Comparison of ENCODE assay signal across 18 mouse cellular contexts in the genomic region with DNA sequence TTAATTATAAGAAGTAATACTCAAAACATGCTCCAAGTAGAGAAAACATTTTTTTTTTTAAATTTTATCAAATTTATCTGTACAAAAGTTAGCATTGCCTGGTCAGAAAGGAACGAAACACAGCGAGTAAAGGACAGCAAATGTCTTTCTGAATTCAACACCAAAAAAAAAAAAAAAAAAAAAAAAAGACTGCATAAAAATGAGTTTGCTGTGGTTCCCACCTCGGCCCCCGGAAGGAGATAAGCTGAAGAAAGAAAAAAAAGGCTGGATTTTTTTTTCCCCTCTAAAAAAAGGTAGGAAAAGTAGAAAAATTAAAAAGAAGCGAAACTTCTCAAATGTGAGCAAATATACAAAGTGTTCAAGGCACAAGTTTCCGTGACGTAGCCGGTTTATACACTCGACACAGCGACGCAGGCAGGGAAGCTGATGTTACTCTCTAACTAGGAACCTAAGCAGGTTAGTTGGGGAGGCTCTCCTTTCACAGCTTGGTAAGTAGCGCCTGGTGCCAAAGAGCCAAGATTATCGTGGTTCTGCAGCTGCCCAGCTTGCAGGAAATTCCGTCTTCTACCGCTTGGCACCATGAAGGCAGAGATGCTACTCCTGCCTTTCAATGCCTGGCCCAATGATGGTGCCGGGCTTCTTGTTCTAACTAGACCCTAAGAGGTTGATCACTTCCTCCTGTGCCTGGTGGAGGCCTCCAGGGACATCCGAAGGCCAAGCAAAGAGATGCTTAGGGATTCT. TPM values are rescaled to one million over a fixed set of nuclear protein-coding genes. Genes with fewer than 3 reads are reported as not detected.
DNase-seq lines count a peak whose midpoint lies in the region; ATAC-seq and TF ChIP-seq lines count a peak whose summit lies in the region.
"Had no signal": no experiment of that assay in that cellular context is flagged by ENCODE, and none has a peak within 500 bp of the region (broad histone marks: within the 10 kb centered on the region; RNA-seq: fewer than 3 reads in every experiment).

No protein-coding gene starts in this region.

- no peak for ATAC-seq in hindbrain, embryonic 13.5 days (ENCODE audit: low FRiP score)
- no peak for ATAC-seq in midbrain, embryonic 15.5 days (replicated peaks)
- no peak for ATAC-seq in activated CD4-positive, CD25-positive, alpha-beta regulatory T cell, adult 4 months
- no peak for ATAC-seq in CD4-positive, CD25-positive, alpha-beta regulatory T cell, adult 4 months
- ATAC-seq: inflammation-experienced regulatory T-cells, adult 6 months had no signal

- H3K4me3 ChIP-seq in layer of hippocampus, adult 2 months, result peak overlapping the region; percentile 73
- no peak overlapping the region for H3K4me3 ChIP-seq in hindbrain, embryonic 13.5 days
- H3K4me3 ChIP-seq in midbrain, embryonic 15.5 days, result no peak overlapping the region
- H3K4me3 ChIP-seq: embryonic facial prominence, embryonic 12.5 days; heart, embryonic 12.5 days; stomach, embryonic 15.5 days had no signal

- DNase-seq in layer of hippocampus, adult 2 months (ENCODE audit: low spot score in 2 of 2), result no peak
- no peak for DNase-seq in layer of hippocampus, adult 9-11 months
- peak; percentile 42 for DNase-seq in brain, adult 2 months (ENCODE audit: low read depth, low spot score)
- no peak for DNase-seq in heart, adult 11 months
- DNase-seq: adrenal gland, postnatal 36 days; cerebellum, adult 8-10 months; kidney, postnatal 14 days had no signal

- peaks cover 74% of the 10 kb centered on the region for H3K4me1 ChIP-seq in hindbrain, embryonic 13.5 days (replicated peaks)
- peaks cover 30% of the 10 kb centered on the region for H3K4me1 ChIP-seq in midbrain, embryonic 15.5 days

- H3K4me2 ChIP-seq in hindbrain, embryonic 13.5 days, result peak overlapping the region; percentile 26
- H3K4me2 ChIP-seq in midbrain, embryonic 15.5 days, result no peak overlapping the region
- H3K4me2 ChIP-seq: lung, embryonic 14.5 days; stomach, embryonic 15.5 days had no signal

- 73% methylated on average over 17 of the region's 17 CpGs for WGBS in hindbrain, embryonic 13.5 days
- WGBS in midbrain, embryonic 15.5 days, result 77% methylated on average over 17 of the region's 17 CpGs

- peak overlapping the region; percentile 97 for H3K27ac ChIP-seq in layer of hippocampus, adult 2 months
- H3K27ac ChIP-seq in hindbrain, embryonic 13.5 days, result peak overlapping the region; percentile 69
- peak overlapping the region; percentile 54 for H3K27ac ChIP-seq in midbrain, embryonic 15.5 days
- H3K27ac ChIP-seq: embryonic facial prominence, embryonic 12.5 days had no signal

- H3K27me3 ChIP-seq in hindbrain, embryonic 13.5 days, result peaks cover 32% of the 10 kb centered on the region
- peaks cover 27% of the 10 kb centered on the region for H3K27me3 ChIP-seq in midbrain, embryonic 15.5 days (replicated peaks)

- H3K9ac ChIP-seq in hindbrain, embryonic 13.5 days, result no peak overlapping the region
- H3K9ac ChIP-seq in midbrain, embryonic 15.5 days, result no peak overlapping the region
- H3K9ac ChIP-seq: heart, embryonic 12.5 days; lung, embryonic 14.5 days; stomach, embryonic 15.5 days had no signal

- no peaks in the 10 kb centered on the region for H3K9me3 ChIP-seq in hindbrain, embryonic 13.5 days
- no peaks in the 10 kb centered on the region for H3K9me3 ChIP-seq in midbrain, embryonic 15.5 days
- H3K9me3 ChIP-seq: embryonic facial prominence, embryonic 12.5 days; heart, embryonic 12.5 days; stomach, embryonic 15.5 days had no signal

- peak; percentile 42 for TF ChIP-seq CTCF in layer of hippocampus, adult 2 months (conservative IDR thresholded peaks at IDR 0.05)

- H3K36me3 ChIP-seq in hindbrain, embryonic 13.5 days, result no peaks in the 10 kb centered on the region
- no peaks in the 10 kb centered on the region for H3K36me3 ChIP-seq in midbrain, embryonic 15.5 days (replicated peaks)
- H3K36me3 ChIP-seq: heart, embryonic 12.5 days; stomach, embryonic 15.5 days had no signal

RNA-seq across cellular contexts. Expression of a gene that starts 4.5 kb away (rescaled TPM):
- total RNA-seq in layer of hippocampus, adult 2 months (2021), result 10 to 100 TPM; 47.7 to 55.7 TPM
- 11.1 and 11.8 TPM in 2 replicates for polyA plus RNA-seq in hindbrain, embryonic 13.5 days (2015; fragmentation: Nextera tagmentation; extraction: Ambion mirVana)
- polyA plus RNA-seq in midbrain, embryonic 15.5 days (2015; fragmentation: Nextera tagmentation; extraction: Ambion mirVana), result 10.7 and 15.2 TPM in 2 replicates
- polyA plus RNA-seq in activated CD4-positive, CD25-positive, alpha-beta regulatory T cell, adult 4 months (2017; shearing (Covaris generic)), result under 1 TPM in 1 of 2 experiments, not detected in 1; 0.25 TPM
- not detected for polyA plus RNA-seq in CD4-positive, CD25-positive, alpha-beta regulatory T cell, adult 4 months (2017; shearing (Covaris generic))
- total RNA-seq: megakaryocyte, adult 5-6 weeks; neutrophil, adult 5-6 weeks had no signal
- polyA plus RNA-seq: inflammation-experienced regulatory T-cells, adult 6 months had no signal

RNA-seq across cellular contexts. Expression of a gene that starts 12.9 kb away (rescaled TPM):
- total RNA-seq in layer of hippocampus, adult 2 months (2021), result 10 to 100 TPM; 25.5 to 31.2 TPM
- polyA plus RNA-seq in hindbrain, embryonic 13.5 days (2015; fragmentation: Nextera tagmentation; extraction: Ambion mirVana), result 22.6 and 24.0 TPM in 2 replicates
- polyA plus RNA-seq in midbrain, embryonic 15.5 days (2015; fragmentation: Nextera tagmentation; extraction: Ambion mirVana), result 23.2 and 24.9 TPM in 2 replicates
- polyA plus RNA-seq in activated CD4-positive, CD25-positive, alpha-beta regulatory T cell, adult 4 months (2017; shearing (Covaris generic)), result 10 to 100 TPM; 12.1 to 16.7 TPM
- polyA plus RNA-seq in CD4-positive, CD25-positive, alpha-beta regulatory T cell, adult 4 months (2017; shearing (Covaris generic)), result 10 to 100 TPM; 22.0 to 26.0 TPM
